Mouse (Mus musculus) intestine, embryonic 15.5 days (tissue): ENCODE measurements around the gene H2afb2. TPM values are rescaled to one million over a fixed set of nuclear protein-coding genes. Genes with fewer than 3 reads are reported as not detected.

Experiments used
- ATAC-seq: fragments of 200-750 bp; cut with Nextera tagmentation; 2 replicates; pipeline ENCODE4 v1.8.0; 2017; ENCODE audit warnings: moderate TSS enrichment, moderate library complexity
- H3K27ac ChIP-seq: fragments of 300-500 bp; sonication (generic); 2 replicates; pipeline ENCODE4 v1.5.1; 2015; ENCODE audit warnings: mild to moderate bottlenecking, inconsistent platforms
- H3K27me3 ChIP-seq: fragments of 300-500 bp; sonication (generic); replicated peaks from 2 replicates; pipeline ENCODE4 v1.6.1; 2015; ENCODE audit warnings: inconsistent platforms
- H3K36me3 ChIP-seq: fragments of 300-500 bp; sonication (generic); 2 replicates; pipeline ENCODE4 v1.6.1; 2015; ENCODE audit warnings: inconsistent platforms
- H3K4me1 ChIP-seq: fragments of 300-500 bp; sonication (generic); replicated peaks from 2 replicates; pipeline ENCODE4 v1.6.1; 2015; ENCODE audit warnings: inconsistent platforms
- H3K4me2 ChIP-seq: fragments of 300-500 bp; sonication (generic); replicated peaks from 2 replicates; pipeline ENCODE4 v1.6.1; 2015; ENCODE audit warnings: mild to moderate bottlenecking, inconsistent platforms
- H3K4me3 ChIP-seq: fragments of 300-500 bp; sonication (generic); replicated peaks from 2 replicates; pipeline ENCODE4 v1.5.1; 2015; ENCODE audit warnings: inconsistent platforms
- H3K9ac ChIP-seq: fragments of 300-500 bp; sonication (generic); 2 replicates; pipeline ENCODE4 v1.6.1; 2015; ENCODE audit warnings: inconsistent platforms
- H3K9me3 ChIP-seq: fragments of 300-500 bp; sonication (generic); 2 replicates; pipeline ENCODE4 v1.6.1; 2016; ENCODE audit warnings: inconsistent platforms
- whole genome bisulfite sequencing: fragments of 180-500 bp; shearing (Covaris S2); methylation state at CpG from one replicate; pipeline ENCODE4 v1.1.7; 2015; 5-methylcytosine and 5-hydroxymethylcytosine counted together
- polyA plus RNA-seq: library from polyadenylated mRNA; unstranded; fragments of >200 nt; fragmentation: Nextera tagmentation; extraction: Ambion mirVana; gene quantifications from 2 replicates; pipeline ENCODE4 v1.2.1, GENCODE M21; 2015

Gene H2afb2
- polyA plus RNA-seq = not detected in 2 replicates

DNA sequence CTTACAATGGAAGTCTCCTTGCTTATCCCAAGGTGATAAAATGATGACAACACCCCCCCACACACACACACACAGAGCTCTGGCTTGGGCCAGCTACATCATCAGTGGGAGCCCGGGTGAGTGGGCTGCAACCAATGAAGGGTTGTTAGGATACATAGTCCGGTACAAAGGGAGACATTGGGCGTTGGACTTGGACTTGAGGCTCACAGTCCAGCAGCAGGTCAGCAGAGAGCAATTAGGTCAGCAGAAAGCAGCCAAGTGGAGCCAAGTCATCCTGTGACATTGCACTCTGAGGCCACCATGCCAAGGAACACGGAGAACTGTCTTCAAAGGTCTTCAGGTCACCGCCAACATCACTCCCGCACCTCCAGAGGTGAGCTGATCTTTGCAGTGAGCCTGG lies at the start of gene H2afb2:
TSS of gene H2afb2 (plus strand) at position 301 of the 400 bp plus-strand sequence.
- 94% methylated on average over 6 of the region's 6 CpGs for WGBS
- no peaks in the 10 kb centered on the region for H3K36me3 ChIP-seq
- H3K4me2 ChIP-seq = no peak within 1 kb of the TSS
- no peak within 1 kb of the TSS for H3K27ac ChIP-seq
- H3K27me3 ChIP-seq = no peaks in the 10 kb centered on the region
- H3K9ac ChIP-seq = no peak within 1 kb of the TSS
- H3K9me3 ChIP-seq = no peaks in the 10 kb centered on the region
- no peak for ATAC-seq
- no peak within 1 kb of the TSS for H3K4me3 ChIP-seq
- H3K4me1 ChIP-seq = no peaks in the 10 kb centered on the region

Other genes starting within 250 kb of the H2afb2 start
- gene Cpxcr1, start 232.2 kb upstream of the H2afb2 start, polyA plus RNA-seq = not detected in 2 replicates